Mouse (Mus musculus) kidney, postnatal 0 days (tissue): ENCODE measurements around the gene Amer3. TPM values are rescaled to one million over a fixed set of nuclear protein-coding genes. Genes with fewer than 3 reads are reported as not detected.
A peak's percentile ranks its signal among the peaks of the same experiment; 100 is the strongest.

Experiments
- ATAC-seq: fragments of 200-750 bp; cut with Nextera tagmentation; replicated peaks from 2 replicates; pipeline ENCODE4 v1.8.0; 2017; ENCODE audit warnings: low read depth, moderate number of reproducible peaks, moderate TSS enrichment, moderate library complexity; ENCODE audit not compliant: low FRiP score
- DNase-seq: peaks from one replicate; pipeline ENCODE4 v3.0.0-alpha.2; 2016; ENCODE audit warnings: low spot score
- H3K27ac ChIP-seq: fragments of 300-500 bp; sonication (generic); 2 replicates; pipeline ENCODE4 v1.5.1; 2014; ENCODE audit warnings: mild to moderate bottlenecking
- H3K27me3 ChIP-seq: fragments of 300-500 bp; sonication (generic); 2 replicates; pipeline ENCODE4 v1.6.1; 2014; ENCODE audit warnings: low read length, mixed read lengths; ENCODE audit not compliant: insufficient read depth
- H3K36me3 ChIP-seq: fragments of 300-500 bp; sonication (generic); 2 replicates; pipeline ENCODE4 v1.6.1; 2014; ENCODE audit warnings: low read length, mixed read lengths; ENCODE audit not compliant: insufficient read depth
- H3K4me1 ChIP-seq: fragments of 300-500 bp; sonication (generic); replicated peaks from 2 replicates; pipeline ENCODE4 v1.6.1; 2014; ENCODE audit warnings: antibody characterized with exemption, low read length, mixed read lengths; ENCODE audit not compliant: insufficient read depth
- H3K4me2 ChIP-seq: fragments of 300-500 bp; sonication (generic); 2 replicates; pipeline ENCODE4 v1.6.1; 2014; ENCODE audit warnings: mild to moderate bottlenecking, low read length, moderate library complexity, mixed read lengths
- H3K4me3 ChIP-seq: fragments of 300-500 bp; sonication (generic); replicated peaks from 2 replicates; pipeline ENCODE4 v1.5.1; 2014; ENCODE audit warnings: low read depth, low read length
- H3K9ac ChIP-seq: fragments of 300-500 bp; sonication (generic); 2 replicates; pipeline ENCODE4 v1.6.1; 2014; ENCODE audit warnings: low read depth, low read length
- H3K9me3 ChIP-seq: fragments of 300-500 bp; sonication (generic); replicated peaks from 2 replicates; pipeline ENCODE4 v1.6.1; 2016; ENCODE audit warnings: low read length, inconsistent platforms, mixed read lengths
- CTCF ChIP-seq: IDR thresholded peaks from 2 replicates; pipeline ENCODE4 v1.5.1; 2016; ENCODE audit warnings: antibody characterized with exemption, low read depth, mild to moderate bottlenecking, moderate library complexity
- WGBS: fragments of 180-500 bp; shearing (Covaris S2); extraction: QIAGEN DNeasy Blood & Tissue Kit; methylation state at CpG from one replicate; pipeline ENCODE4 v1.1.7; 2014; 5-methylcytosine and 5-hydroxymethylcytosine counted together
- polyA plus RNA-seq: library from polyadenylated mRNA; unstranded; fragments of >200 nt; fragmentation: Nextera tagmentation; extraction: Ambion mirVana; gene quantifications from 2 replicates; pipeline ENCODE4 v1.2.1, GENCODE M21; 2015

The Amer3 gene
- polyA plus RNA-seq, 1 experiment from 2014 or later, result not detected

DNA sequence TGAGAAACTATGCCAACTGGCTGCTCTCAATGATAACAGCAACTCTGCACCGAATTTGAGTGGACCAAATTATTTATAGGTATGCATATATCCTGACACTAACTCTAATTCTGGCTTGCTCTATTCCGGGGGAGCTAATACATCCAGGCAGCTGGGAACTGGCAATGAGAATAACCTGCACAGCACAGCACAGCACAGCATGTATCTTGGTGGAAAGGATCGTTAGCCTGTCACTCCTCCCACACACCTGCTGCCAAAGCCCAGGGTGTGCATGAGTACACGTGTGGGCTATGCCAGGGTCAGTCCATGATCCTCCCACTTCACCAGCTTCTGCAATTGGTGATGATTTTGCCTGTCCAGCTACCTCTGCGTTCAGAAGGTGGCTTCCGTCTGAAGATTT lies 8.0 kb upstream of the Amer3 start:
- ATAC-seq (no peak), DNase-seq (no peak)
- no peaks in the 10 kb centered on the region for H3K9me3 ChIP-seq
- 57% methylated on average over 6 of the region's 6 CpGs for WGBS
- H3K9ac ChIP-seq, result no peak overlapping the region
- no peak for TF ChIP-seq CTCF
- H3K36me3 ChIP-seq, result no peaks in the 10 kb centered on the region
- no peaks in the 10 kb centered on the region for H3K4me1 ChIP-seq
- no peak overlapping the region for H3K27ac ChIP-seq
- H3K4me3 ChIP-seq, result no peak overlapping the region
- H3K27me3 ChIP-seq, result no peaks in the 10 kb centered on the region
- H3K4me2 ChIP-seq, result no peak overlapping the region

DNA sequence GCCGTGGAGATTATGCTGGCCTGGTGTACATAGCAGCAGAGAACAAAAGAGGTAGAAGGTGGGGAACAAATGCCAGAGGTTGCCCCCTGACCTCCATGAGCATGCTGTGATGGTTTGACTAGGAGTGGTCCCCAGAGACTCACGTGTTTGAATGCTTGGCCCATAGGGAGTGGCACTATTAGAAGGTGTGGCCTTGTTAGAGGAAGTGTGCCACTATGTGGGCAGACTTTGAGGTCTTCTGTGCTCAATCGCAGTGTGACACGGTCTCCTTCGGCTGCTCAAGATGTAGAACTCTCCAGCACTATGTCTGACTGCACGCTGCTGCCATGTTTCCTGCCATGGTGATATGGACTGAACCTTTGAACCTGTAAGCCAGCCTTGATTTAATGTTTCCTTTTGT lies 6.2 kb upstream of the Amer3 start:
- DNase-seq (no peak), ATAC-seq (no peak)
- Histone ChIP-seq H3K9me3 (no peaks in the 10 kb centered on the region), H3K4me3 (no peak overlapping the region), H3K27me3 (no peaks in the 10 kb centered on the region), H3K4me1 (no peaks in the 10 kb centered on the region), H3K9ac (no peak overlapping the region), H3K4me2 (no peak overlapping the region), H3K36me3 (no peaks in the 10 kb centered on the region), H3K27ac (no peak overlapping the region)
- TF ChIP-seq CTCF, result no peak
- WGBS, result 84% methylated on average over 6 of the region's 6 CpGs

DNA sequence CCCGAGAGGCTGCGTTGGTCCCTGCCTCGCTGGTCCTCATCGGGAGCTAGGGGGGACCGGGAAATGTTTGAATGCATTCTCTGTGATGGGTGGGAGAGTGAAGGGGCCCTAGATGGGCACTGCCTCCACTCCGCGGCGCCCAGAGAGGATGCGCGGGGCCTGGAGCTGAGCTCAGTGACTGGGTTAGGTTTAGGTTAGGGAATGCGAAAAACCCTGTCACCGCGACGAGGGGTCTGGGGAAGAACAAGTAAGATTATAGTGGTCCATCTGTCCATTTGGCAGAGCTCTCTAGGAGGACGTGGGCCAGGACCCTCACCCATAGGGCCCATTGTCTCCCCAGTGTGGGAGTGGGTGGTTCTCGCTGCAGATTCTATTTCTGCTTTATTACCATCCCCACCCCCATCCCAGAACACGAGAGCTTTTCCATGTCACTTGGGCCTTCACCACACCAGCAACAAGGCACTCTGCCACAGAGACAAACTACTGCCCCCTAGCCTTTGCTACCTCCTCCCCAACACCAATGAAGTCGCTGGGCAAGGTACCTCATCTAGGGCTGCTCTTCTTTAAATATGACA lies 412 bp downstream of the Amer3 start:
- peaks cover 4% of the 10 kb centered on the region; the same call in 1 of the 2 replicates for H3K27me3 ChIP-seq
- no peak for DNase-seq
- WGBS, result 1% methylated on average over 18 of the region's 18 CpGs
- H3K9me3 ChIP-seq, result no peaks in the 10 kb centered on the region
- no peaks in the 10 kb centered on the region for H3K36me3 ChIP-seq
- H3K4me2 ChIP-seq, result peak overlapping the region; percentile 56
- ATAC-seq, result no peak; the same call in 1 of the 2 replicates
- H3K9ac ChIP-seq, result no peak overlapping the region
- H3K27ac ChIP-seq, result no peak overlapping the region
- H3K4me1 ChIP-seq, result no peaks in the 10 kb centered on the region
- H3K4me3 ChIP-seq, result peak overlapping the region; percentile 16; the same call in 1 of the 2 replicates
- TF ChIP-seq CTCF, result no peak; the same call in 1 of the 2 replicates

DNA sequence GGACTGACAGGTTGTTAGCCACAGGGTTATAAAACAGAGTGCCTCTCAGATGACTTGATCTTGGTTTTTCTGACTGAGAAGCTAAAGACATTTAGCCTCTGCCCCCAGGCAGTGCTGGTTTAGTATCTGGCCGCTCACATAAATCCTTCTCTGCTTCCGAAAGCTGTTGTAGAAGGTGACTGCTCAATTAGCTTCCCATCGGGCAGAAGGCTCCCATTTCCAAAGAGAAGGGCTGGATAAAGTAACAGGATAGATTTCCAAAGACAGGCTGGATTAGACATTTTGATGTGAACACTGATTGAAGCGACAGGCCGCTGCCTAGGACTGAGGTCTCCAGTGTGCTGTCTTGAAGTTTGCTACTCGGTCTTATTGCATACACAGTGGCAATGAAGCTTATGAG lies 2.8 kb downstream of the Amer3 start:
- Histone ChIP-seq H3K9me3 (no peaks in the 10 kb centered on the region), H3K4me1 (no peaks in the 10 kb centered on the region), H3K9ac (no peak overlapping the region), H3K4me2 (no peak overlapping the region), H3K4me3 (no peak overlapping the region), H3K27me3 (peaks cover 4% of the 10 kb centered on the region; the same call in 1 of the 2 replicates), H3K36me3 (no peaks in the 10 kb centered on the region), H3K27ac (no peak overlapping the region)
- 23% methylated on average over 6 of the region's 6 CpGs for whole genome bisulfite sequencing
- ATAC-seq (no peak), DNase-seq (peak; percentile 28)
- no peak for TF ChIP-seq CTCF

DNA sequence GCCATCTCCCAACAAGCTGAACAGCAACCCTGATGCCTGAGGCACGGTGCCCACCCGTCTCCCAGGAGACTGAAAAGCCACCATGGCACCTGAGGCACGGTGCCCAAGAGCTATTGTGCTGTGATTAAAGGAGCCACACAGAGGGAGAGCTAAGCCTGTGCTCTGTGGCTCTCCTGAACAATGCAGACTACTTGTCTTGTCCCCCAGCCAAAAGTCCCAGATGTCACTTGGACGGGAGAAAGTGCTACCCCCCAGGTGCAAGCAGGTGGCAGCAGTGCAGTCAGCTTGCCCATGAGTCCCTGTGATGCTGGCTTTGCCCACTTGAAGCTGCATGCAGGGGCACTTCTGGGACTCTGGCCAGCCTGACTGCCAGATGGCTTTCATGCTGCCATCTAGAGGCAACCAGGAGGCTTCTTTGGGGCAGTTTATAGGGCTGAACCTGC lies 4.4 kb downstream of the Amer3 start:
- H3K36me3 ChIP-seq, result no peaks in the 10 kb centered on the region
- 32% methylated on average over 4 of the region's 4 CpGs for WGBS
- H3K4me3 ChIP-seq, result no peak overlapping the region
- no peak for ATAC-seq
- DNase-seq, result no peak
- H3K27ac ChIP-seq, result no peak overlapping the region
- peaks cover 3% of the 10 kb centered on the region; the same call in 1 of the 2 replicates for H3K27me3 ChIP-seq
- H3K9me3 ChIP-seq, result no peaks in the 10 kb centered on the region
- no peak overlapping the region for H3K9ac ChIP-seq
- H3K4me1 ChIP-seq, result no peaks in the 10 kb centered on the region
- TF ChIP-seq CTCF, result peak; percentile 26; the same call in 1 of the 2 replicates
- H3K4me2 ChIP-seq, result no peak overlapping the region

DNA sequence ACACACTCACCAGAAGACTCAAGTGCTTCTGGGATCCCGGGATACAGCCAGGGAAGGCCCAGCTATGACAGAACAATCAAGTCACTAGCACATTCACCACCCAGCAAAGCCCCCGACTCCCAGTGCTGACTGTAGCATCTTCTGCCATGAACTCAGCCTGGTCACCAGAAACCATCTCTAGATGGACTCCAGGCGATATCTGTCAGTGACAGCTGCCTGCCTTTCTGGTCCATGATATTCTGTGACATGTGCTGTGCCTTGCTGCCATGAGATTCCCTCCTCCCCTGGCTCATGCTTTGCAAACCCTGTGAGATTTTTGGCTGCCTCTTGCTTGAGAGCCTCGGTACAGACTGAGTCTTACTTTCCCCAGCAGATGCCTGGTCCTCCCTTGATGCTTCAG lies 5.3 kb downstream of the Amer3 start:
- Histone ChIP-seq H3K36me3 (no peaks in the 10 kb centered on the region), H3K27me3 (no peaks in the 10 kb centered on the region), H3K27ac (no peak overlapping the region), H3K4me3 (no peak overlapping the region), H3K9me3 (no peaks in the 10 kb centered on the region), H3K4me1 (no peaks in the 10 kb centered on the region), H3K9ac (no peak overlapping the region), H3K4me2 (no peak overlapping the region)
- 78% methylated on average over 4 of the region's 4 CpGs for WGBS
- ATAC-seq (no peak), DNase-seq (no peak)
- no peak for TF ChIP-seq CTCF
